14 mouse cellular contexts compared by ENCODE assay signal in the genomic region with DNA sequence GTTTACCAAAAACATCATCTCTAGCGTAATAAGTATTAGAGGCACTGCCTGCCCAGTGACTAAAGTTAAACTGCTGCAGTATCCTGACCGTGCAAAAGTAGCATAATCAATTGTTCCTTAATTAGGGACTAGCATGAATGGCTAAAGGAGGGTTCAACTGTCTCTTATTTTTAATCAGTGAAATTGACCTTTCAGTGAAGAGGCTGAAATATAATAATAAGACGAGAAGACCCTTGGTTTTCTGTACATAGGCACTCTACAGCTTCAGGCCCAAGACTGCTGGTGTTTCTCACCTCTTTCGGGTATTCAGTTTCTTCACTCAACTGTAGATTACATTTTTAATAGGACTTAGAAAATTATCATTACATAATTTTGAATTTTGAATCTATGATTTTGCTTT. TPM values are rescaled to one million over a fixed set of nuclear protein-coding genes. Genes with fewer than 3 reads are reported as not detected.
DNase-seq lines count a peak whose midpoint lies in the region; ATAC-seq and TF ChIP-seq lines count a peak whose summit lies in the region.
"Had no signal": no experiment of that assay in that cellular context is flagged by ENCODE, and none has a peak within 500 bp of the region (broad histone marks: within the 10 kb centered on the region; RNA-seq: fewer than 3 reads in every experiment).

No protein-coding gene starts in this region.

- DNase-seq in cerebellum, postnatal 25 days, result no peak
- DNase-seq in hindbrain, postnatal 0 days (ENCODE audit: low spot score), result no peak
- no peak for DNase-seq in G1E (ENCODE audit: low spot score)
- DNase-seq in liver, embryonic 13.5 days, result no peak
- DNase-seq in retina, embryonic 14.5 days (ENCODE audit: low spot score), result no peak
- no peak for DNase-seq in cerebellum, postnatal 10 days
- DNase-seq: gastrocnemius, postnatal 36 days; kidney, postnatal 25 days; retina, postnatal 1 day had no signal

- H3K4me1 ChIP-seq in hindbrain, postnatal 0 days (ENCODE audit: insufficient read depth, low read length), result no peaks in the 10 kb centered on the region
- H3K4me1 ChIP-seq in hindbrain, embryonic 12.5 days, result no peaks in the 10 kb centered on the region
- no peaks in the 10 kb centered on the region for H3K4me1 ChIP-seq in G1E (ENCODE audit: insufficient read depth, low read depth, low read length)
- no peaks in the 10 kb centered on the region for H3K4me1 ChIP-seq in liver, embryonic 13.5 days (replicated peaks)
- H3K4me1 ChIP-seq: embryonic facial prominence, embryonic 13.5 days; midbrain, embryonic 13.5 days had no signal

- no peak overlapping the region for H3K9ac ChIP-seq in hindbrain, postnatal 0 days (replicated peaks; ENCODE audit: low read length)
- no peak overlapping the region for H3K9ac ChIP-seq in hindbrain, embryonic 12.5 days
- H3K9ac ChIP-seq in liver, embryonic 13.5 days, result no peak overlapping the region
- H3K9ac ChIP-seq: embryonic facial prominence, embryonic 13.5 days; midbrain, embryonic 13.5 days had no signal

- no peaks in the 10 kb centered on the region for H3K9me3 ChIP-seq in hindbrain, postnatal 0 days (ENCODE audit: low read length)
- H3K9me3 ChIP-seq in hindbrain, embryonic 12.5 days (replicated peaks), result no peaks in the 10 kb centered on the region
- H3K9me3 ChIP-seq in G1E (replicated peaks), result no peaks in the 10 kb centered on the region
- H3K9me3 ChIP-seq in liver, embryonic 13.5 days (replicated peaks), result no peaks in the 10 kb centered on the region
- H3K9me3 ChIP-seq: embryonic facial prominence, embryonic 13.5 days; midbrain, embryonic 13.5 days had no signal

- 85% methylated on average over 4 of the region's 4 CpGs for WGBS in hindbrain, postnatal 0 days
- WGBS in hindbrain, embryonic 12.5 days, result 91% methylated on average over 4 of the region's 4 CpGs
- WGBS in liver, embryonic 13.5 days (ENCODE audit: insufficient replicate concordance), result 62% methylated on average over 4 of the region's 4 CpGs

- H3K27me3 ChIP-seq in hindbrain, postnatal 0 days (ENCODE audit: insufficient read depth, low read length), result no peaks in the 10 kb centered on the region
- H3K27me3 ChIP-seq in hindbrain, embryonic 12.5 days, result no peaks in the 10 kb centered on the region
- no peaks in the 10 kb centered on the region for H3K27me3 ChIP-seq in G1E (ENCODE audit: insufficient read depth, low read length)
- no peaks in the 10 kb centered on the region for H3K27me3 ChIP-seq in liver, embryonic 13.5 days
- H3K27me3 ChIP-seq: embryonic facial prominence, embryonic 13.5 days; midbrain, embryonic 13.5 days had no signal

- no peak for TF ChIP-seq CTCF in hindbrain, postnatal 0 days (IDR thresholded peaks at IDR 0.05; ENCODE audit: low read depth)
- no peak for TF ChIP-seq CTCF in G1E (IDR thresholded peaks at IDR 0.05; ENCODE audit: low read depth, low read length)

- H3K4me3 ChIP-seq in hindbrain, postnatal 0 days (ENCODE audit: low read length), result no peak overlapping the region
- no peak overlapping the region for H3K4me3 ChIP-seq in hindbrain, embryonic 12.5 days
- no peak overlapping the region for H3K4me3 ChIP-seq in G1E (ENCODE audit: low read depth, low read length)
- H3K4me3 ChIP-seq in liver, embryonic 13.5 days (replicated peaks), result no peak overlapping the region
- H3K4me3 ChIP-seq: embryonic facial prominence, embryonic 13.5 days; midbrain, embryonic 13.5 days had no signal

- no peak overlapping the region for H3K4me2 ChIP-seq in hindbrain, postnatal 0 days (ENCODE audit: low read depth, low read length)
- H3K4me2 ChIP-seq in hindbrain, embryonic 12.5 days (replicated peaks), result no peak overlapping the region
- no peak overlapping the region for H3K4me2 ChIP-seq in liver, embryonic 13.5 days
- H3K4me2 ChIP-seq: embryonic facial prominence, embryonic 13.5 days; midbrain, embryonic 13.5 days had no signal

- H3K36me3 ChIP-seq in hindbrain, postnatal 0 days (ENCODE audit: insufficient read depth, low read length), result no peaks in the 10 kb centered on the region
- H3K36me3 ChIP-seq in hindbrain, embryonic 12.5 days, result no peaks in the 10 kb centered on the region
- H3K36me3 ChIP-seq in G1E (replicated peaks), result no peaks in the 10 kb centered on the region
- no peaks in the 10 kb centered on the region for H3K36me3 ChIP-seq in liver, embryonic 13.5 days
- H3K36me3 ChIP-seq: embryonic facial prominence, embryonic 13.5 days; midbrain, embryonic 13.5 days had no signal

- peak; percentile 100 for ATAC-seq in cerebellum, adult (ENCODE audit: insufficient number of reproducible peaks, low FRiP score, low TSS enrichment)
- ATAC-seq in hindbrain, postnatal 0 days, result peak; percentile 64; the same call in 1 of the 2 replicates
- no peak for ATAC-seq in hindbrain, embryonic 12.5 days (ENCODE audit: low FRiP score)
- peak; percentile 100 for ATAC-seq in G1E (ENCODE audit: extremely low read depth, insufficient number of reproducible peaks, low FRiP score, poor library complexity, severe bottlenecking)
- ATAC-seq in liver, embryonic 13.5 days (ENCODE audit: low read depth), result peak; percentile 72; the same call in 1 of the 2 replicates
- ATAC-seq: midbrain, embryonic 13.5 days had no signal

- no peak overlapping the region for H3K27ac ChIP-seq in hindbrain, postnatal 0 days
- H3K27ac ChIP-seq in hindbrain, embryonic 12.5 days, result no peak overlapping the region
- H3K27ac ChIP-seq in liver, embryonic 13.5 days, result no peak overlapping the region
- H3K27ac ChIP-seq: embryonic facial prominence, embryonic 13.5 days; midbrain, embryonic 13.5 days had no signal

RNA-seq across cellular contexts. Expression of gene Gm20594, which starts 0.4 kb away (rescaled TPM):
- not detected in 2 replicates for total RNA-seq in hindbrain, postnatal 0 days (2014; rRNA removed)
- polyA plus RNA-seq in hindbrain, postnatal 0 days (2015; fragmentation: Nextera tagmentation; extraction: Ambion mirVana), result not detected in 2 replicates
- polyA plus RNA-seq in hindbrain, embryonic 12.5 days (2016; fragmentation: Nextera tagmentation; extraction: Ambion mirVana), result not detected in 2 replicates
- total RNA-seq in G1E (2014; fragmentation: Nextera tagmentation), result not detected in 2 replicates
- total RNA-seq in G1E (2017), result not detected in 2 replicates
- polyA plus RNA-seq in G1E (2012), result not detected in 2 replicates
- polyA plus RNA-seq in liver, embryonic 13.5 days (2015; fragmentation: Nextera tagmentation; extraction: Ambion mirVana), result not detected in 2 replicates
- total RNA-seq: gastrocnemius, postnatal 36 days had no signal
- polyA plus RNA-seq: embryonic facial prominence, embryonic 13.5 days; limb, embryonic 11.5 days; midbrain, embryonic 13.5 days had no signal
